Mouse (Mus musculus): ENCODE data around the gene Aif1.

Aif1 gene

GRCm38 (mm10) chr17:35175968-35176367, at the start of gene Aif1:
Gene Aif1, minus strand, starts transcription at chr17:35176068.
- in situ Hi-C loops (cut with MboI, MseI) = no loop called here

- in situ Hi-C loops (cut with MboI, MseI) = no loop called here
Measured at GRCm38 (mm10) chr17:35225456-35225855, 49.6 kb upstream of the Aif1 start.

GRCm38 (mm10) chr17:35224641-35225040, 48.8 kb upstream of the Aif1 start:
- in situ Hi-C loops (cut with MboI, MseI) = loop anchor here (25.0 kb wide), 1 partner anchor 788 kb away; the partner anchor contains the start of gene H2-T24

GRCm38 (mm10) chr17:35222299-35222698, 46.4 kb upstream of the Aif1 start:
- in situ Hi-C loops (cut with MboI, MseI) = loop anchor here (25.0 kb wide), 1 partner anchor 790 kb away; the partner anchor contains the start of gene H2-T24

GRCm38 (mm10) chr17:35220156-35220952, 44.5 kb upstream of the Aif1 start, which contains the start of gene Gm16181:
Gene Gm16181, plus strand, starts transcription at chr17:35220834.
- in situ Hi-C loops (cut with MboI, MseI) = loop anchor here (25.0 kb wide), 1 partner anchor 792 kb away; the partner anchor contains the start of gene H2-T24

- in situ Hi-C loops (cut with MboI, MseI) = loop anchor here (10.0 to 25.0 kb wide), 2 partner anchors 793 to 1465 kb away; partner anchors contain the start of gene H2-T24
Measured at GRCm38 (mm10) chr17:35219601-35220041, 43.8 kb upstream of the Aif1 start.

GRCm38 (mm10) chr17:35218516-35219193, 42.8 kb upstream of the Aif1 start:
- in situ Hi-C loops (cut with MboI, MseI) = loop anchor here (10.0 to 25.0 kb wide), 2 partner anchors 794 to 1464 kb away; partner anchors contain the start of gene H2-T24

- in situ Hi-C loops (cut with MboI, MseI) = loop anchor here (10.0 to 25.0 kb wide), 2 partner anchors 799 to 1458 kb away; partner anchors contain the start of gene H2-T24
Measured at GRCm38 (mm10) chr17:35213071-35213470, 37.2 kb upstream of the Aif1 start.

- in situ Hi-C loops (cut with MboI, MseI) = loop anchor here (10.0 to 25.0 kb wide), 2 partner anchors 802 to 1456 kb away; partner anchors contain the start of gene H2-T24
Measured at GRCm38 (mm10) chr17:35210593-35210992, 34.7 kb upstream of the Aif1 start.

- in situ Hi-C loops (cut with MboI, MseI) = loop anchor here (10.0 to 25.0 kb wide), 2 partner anchors 802 to 1455 kb away; partner anchors contain the start of gene H2-T24
Measured at GRCm38 (mm10) chr17:35209785-35210535, 34.1 kb upstream of the Aif1 start.

- in situ Hi-C loops (cut with MboI, MseI) = loop anchor here (25.0 kb wide), 1 partner anchor 807 kb away; the partner anchor contains the start of gene H2-T24
Measured at GRCm38 (mm10) chr17:35205380-35205769, 29.5 kb upstream of the Aif1 start.

- in situ Hi-C loops (cut with MboI, MseI) = loop anchor here (25.0 kb wide), 1 partner anchor 808 kb away; the partner anchor contains the start of gene H2-T24
Measured at GRCm38 (mm10) chr17:35204494-35205379, 28.9 kb upstream of the Aif1 start, which contains the start of gene Lta. Gene Lta, minus strand, starts transcription at chr17:35205351.

- in situ Hi-C loops (cut with MboI, MseI) = loop anchor here (25.0 kb wide), 1 partner anchor 810 kb away; the partner anchor contains the start of gene H2-T24
Measured at GRCm38 (mm10) chr17:35202442-35202841, 26.6 kb upstream of the Aif1 start.

GRCm38 (mm10) chr17:35201787-35202186, 25.9 kb upstream of the Aif1 start, which contains the start of gene Tnf:
Gene Tnf, minus strand, starts transcription at chr17:35202007.
- in situ Hi-C loops (cut with MboI, MseI) = loop anchor here (25.0 kb wide), 1 partner anchor 811 kb away; the partner anchor contains the start of gene H2-T24

GRCm38 (mm10) chr17:35201128-35201527, 25.3 kb upstream of the Aif1 start:
- in situ Hi-C loops (cut with MboI, MseI) = loop anchor here (25.0 kb wide), 1 partner anchor 811 kb away; the partner anchor contains the start of gene H2-T24

- in situ Hi-C loops (cut with MboI, MseI) = loop anchor here (25.0 kb wide), 1 partner anchor 812 kb away; the partner anchor contains the start of gene H2-T24
Measured at GRCm38 (mm10) chr17:35200398-35200797, 24.5 kb upstream of the Aif1 start.

- in situ Hi-C loops (cut with MboI, MseI) = loop anchor here (5.0 kb wide), 1 partner anchor 33 kb away; the partner anchor contains the start of gene Atp6v1g2
Measured at GRCm38 (mm10) chr17:35198946-35199345, 23.1 kb upstream of the Aif1 start.

GRCm38 (mm10) chr17:35198029-35198428, 22.2 kb upstream of the Aif1 start:
- in situ Hi-C loops (cut with MboI, MseI) = loop anchor here (5.0 kb wide), 1 partner anchor 34 kb away; the partner anchor contains the start of gene Atp6v1g2

- in situ Hi-C loops (cut with MboI, MseI) = loop anchor here (5.0 kb wide), 1 partner anchor 35 kb away; the partner anchor contains the start of gene Atp6v1g2
Measured at GRCm38 (mm10) chr17:35197126-35197525, 21.3 kb upstream of the Aif1 start.
